Mouse (Mus musculus) hindbrain, embryonic 16.5 days (tissue): ENCODE measurements around the gene Gsg1l. TPM values are rescaled to one million over a fixed set of nuclear protein-coding genes. Genes with fewer than 3 reads are reported as not detected.

Experiments used
- ATAC-seq: fragments of 200-750 bp; cut with Nextera tagmentation; 2 replicates; pipeline ENCODE4 v1.8.0; 2017; ENCODE audit warnings: moderate TSS enrichment, moderate library complexity
- H3K27ac ChIP-seq: fragments of 300-500 bp; sonication (generic); 2 replicates; pipeline ENCODE4 v1.5.1; 2014; ENCODE audit warnings: low read depth, mild to moderate bottlenecking, control low read depth, low read length, moderate library complexity
- H3K27me3 ChIP-seq: fragments of 300-500 bp; sonication (generic); replicated peaks from 2 replicates; pipeline ENCODE4 v1.6.1; 2014; ENCODE audit warnings: low read length; ENCODE audit not compliant: control insufficient read depth, insufficient read depth
- H3K36me3 ChIP-seq: fragments of 300-500 bp; sonication (generic); 2 replicates; pipeline ENCODE4 v1.6.1; 2014; ENCODE audit warnings: mild to moderate bottlenecking, low read length, moderate library complexity, mixed read lengths; ENCODE audit not compliant: control insufficient read depth, insufficient read depth
- H3K4me1 ChIP-seq: fragments of 300-500 bp; sonication (generic); 2 replicates; pipeline ENCODE4 v1.6.1; 2014; ENCODE audit warnings: low read depth, low read length; ENCODE audit not compliant: control insufficient read depth, insufficient read depth
- H3K4me2 ChIP-seq: fragments of 300-500 bp; sonication (generic); 2 replicates; pipeline ENCODE4 v1.6.1; 2014; ENCODE audit warnings: mild to moderate bottlenecking, low read length, control low read depth, moderate library complexity
- H3K4me3 ChIP-seq: fragments of 300-500 bp; sonication (generic); 2 replicates; pipeline ENCODE4 v1.5.1; 2014; ENCODE audit warnings: mild to moderate bottlenecking, low read length, control low read depth, moderate library complexity
- H3K9ac ChIP-seq: fragments of 300-500 bp; sonication (generic); 2 replicates; pipeline ENCODE4 v1.6.1; 2014; ENCODE audit warnings: low read depth, mild to moderate bottlenecking, control low read depth, low read length, moderate library complexity
- H3K9me3 ChIP-seq: fragments of 300-500 bp; sonication (generic); 2 replicates; pipeline ENCODE4 v1.6.1; 2014; ENCODE audit warnings: mild to moderate bottlenecking, low read length, moderate library complexity; ENCODE audit not compliant: control insufficient read depth
- WGBS: fragments of 180-500 bp; shearing (Covaris S2); extraction: QIAGEN DNeasy Blood & Tissue Kit; methylation state at CpG from one replicate; pipeline ENCODE4 v1.1.7; 2014; 5-methylcytosine and 5-hydroxymethylcytosine counted together
- polyA plus RNA-seq: library from polyadenylated mRNA; unstranded; fragments of >200 nt; fragmentation: Nextera tagmentation; extraction: Ambion mirVana; gene quantifications from 2 replicates; pipeline ENCODE4 v1.2.1, GENCODE M21; 2015

The Gsg1l gene
- polyA plus RNA-seq, 1 experiment from 2014 or later: 16.9 TPM

GRCm38 (mm10) chr7:126007132-126007910 lies 74.9 kb downstream of the Gsg1l start:
- WGBS: 49% methylated on average over 10 of the region's 10 CpGs
- no peaks in the 10 kb centered on the region for H3K9me3 ChIP-seq
- H3K27ac ChIP-seq: 0 out of 2 replicates have a peak overlapping the region, but pooled peaks have one; percentile 18
- no peaks in the 10 kb centered on the region for H3K36me3 ChIP-seq
- H3K4me2 ChIP-seq: no peak overlapping the region
- H3K9ac ChIP-seq: no peak overlapping the region
- H3K4me1 ChIP-seq: peaks cover 12% of the 10 kb centered on the region; the same call in 1 of the 2 replicates
- no peak overlapping the region for H3K4me3 ChIP-seq
- no peaks in the 10 kb centered on the region; the same call in 1 of the 2 replicates for H3K27me3 ChIP-seq
- ATAC-seq: no peak

GRCm38 (mm10) chr7:126005274-126005673 lies 76.9 kb downstream of the Gsg1l start:
- Histone ChIP-seq H3K9me3 (no peaks in the 10 kb centered on the region), H3K4me1 (peaks cover 12% of the 10 kb centered on the region; the same call in 1 of the 2 replicates), H3K9ac (no peak overlapping the region), H3K27ac (peak overlapping the region; percentile 16), H3K4me2 (no peak overlapping the region), H3K36me3 (no peaks in the 10 kb centered on the region), H3K4me3 (no peak overlapping the region), H3K27me3 (no peaks in the 10 kb centered on the region; the same call in 1 of the 2 replicates)
- 0 out of 2 replicates have a peak, but pooled peaks have one; percentile 8 for ATAC-seq
- 20% methylated on average over 5 of the region's 5 CpGs for WGBS

GRCm38 (mm10) chr7:126001683-126002082 lies 80.5 kb downstream of the Gsg1l start:
- Histone ChIP-seq H3K4me3 (no peak overlapping the region), H3K9me3 (no peaks in the 10 kb centered on the region), H3K36me3 (no peaks in the 10 kb centered on the region), H3K4me1 (no peaks in the 10 kb centered on the region), H3K27me3 (no peaks in the 10 kb centered on the region; the same call in 1 of the 2 replicates), H3K9ac (no peak overlapping the region), H3K4me2 (no peak overlapping the region), H3K27ac (no peak overlapping the region)
- WGBS: 47% methylated on average over 5 of the region's 5 CpGs
- ATAC-seq: no peak

- Histone ChIP-seq H3K27me3 (no peaks in the 10 kb centered on the region; the same call in 1 of the 2 replicates), H3K27ac (no peak overlapping the region), H3K4me2 (no peak overlapping the region), H3K9ac (no peak overlapping the region), H3K4me1 (no peaks in the 10 kb centered on the region), H3K4me3 (no peak overlapping the region), H3K9me3 (no peaks in the 10 kb centered on the region), H3K36me3 (no peaks in the 10 kb centered on the region)
- ATAC-seq: no peak
- 82% methylated on average over 3 of the region's 3 CpGs for WGBS
Measured at GRCm38 (mm10) chr7:125999921-126000320, 82.3 kb downstream of the Gsg1l start.

- no peaks in the 10 kb centered on the region for H3K36me3 ChIP-seq
- H3K9me3 ChIP-seq: no peaks in the 10 kb centered on the region
Measured at GRCm38 (mm10) chr7:125996151-125996550, 86.1 kb downstream of the Gsg1l start.

GRCm38 (mm10) chr7:125992356-125992891 lies 89.8 kb downstream of the Gsg1l start:
- no peaks in the 10 kb centered on the region for H3K9me3 ChIP-seq
- no peak overlapping the region for H3K9ac ChIP-seq
- H3K27ac ChIP-seq: no peak overlapping the region
- H3K36me3 ChIP-seq: no peaks in the 10 kb centered on the region
- 56% methylated on average over 6 of the region's 6 CpGs for WGBS
- H3K4me2 ChIP-seq: no peak overlapping the region
- 0 out of 2 replicates have a peak, but pooled peaks have one; percentile 18 for ATAC-seq
- H3K4me1 ChIP-seq: peaks cover 10% of the 10 kb centered on the region; the same call in 1 of the 2 replicates
- no peaks in the 10 kb centered on the region for H3K27me3 ChIP-seq
- H3K4me3 ChIP-seq: no peak overlapping the region

More at GRCm38 (mm10) chr7:125996151-125996550, 86.1 kb downstream of the Gsg1l start:
- WGBS: 100% methylated on average over 1 of the region's 1 CpGs
- no peak overlapping the region for H3K4me3 ChIP-seq
- no peaks in the 10 kb centered on the region; the same call in 1 of the 2 replicates for H3K27me3 ChIP-seq
- no peak for ATAC-seq
- H3K4me1 ChIP-seq: peaks cover 7% of the 10 kb centered on the region; the same call in 1 of the 2 replicates
- no peak overlapping the region for H3K4me2 ChIP-seq
- H3K27ac ChIP-seq: no peak overlapping the region
- no peak overlapping the region for H3K9ac ChIP-seq

- no peaks in the 10 kb centered on the region for H3K9me3 ChIP-seq
- H3K36me3 ChIP-seq: no peaks in the 10 kb centered on the region
- peak; percentile 57; the same call in 1 of the 2 replicates for ATAC-seq
- no peaks in the 10 kb centered on the region for H3K27me3 ChIP-seq
- H3K27ac ChIP-seq: 0 out of 2 replicates have a peak overlapping the region, but pooled peaks have one; percentile 1
- peaks cover 10% of the 10 kb centered on the region; the same call in 1 of the 2 replicates for H3K4me1 ChIP-seq
- H3K4me3 ChIP-seq: no peak overlapping the region
- H3K9ac ChIP-seq: no peak overlapping the region
- H3K4me2 ChIP-seq: no peak overlapping the region
- WGBS: 29% methylated on average over 2 of the region's 2 CpGs
Measured at GRCm38 (mm10) chr7:125991846-125992245, 90.4 kb downstream of the Gsg1l start.

- no peak overlapping the region for H3K4me2 ChIP-seq
- H3K27me3 ChIP-seq: no peaks in the 10 kb centered on the region
- H3K9ac ChIP-seq: no peak overlapping the region
- no peak overlapping the region for H3K4me3 ChIP-seq
- H3K9me3 ChIP-seq: no peaks in the 10 kb centered on the region
- ATAC-seq: no peak
- no peak overlapping the region for H3K27ac ChIP-seq
- peaks cover 10% of the 10 kb centered on the region; the same call in 1 of the 2 replicates for H3K4me1 ChIP-seq
- 64% methylated on average over 7 of the region's 7 CpGs for WGBS
- no peaks in the 10 kb centered on the region for H3K36me3 ChIP-seq
Measured at GRCm38 (mm10) chr7:125989969-125990368, 92.2 kb downstream of the Gsg1l start.

- Histone ChIP-seq H3K36me3 (no peaks in the 10 kb centered on the region), H3K4me1 (peaks cover 10% of the 10 kb centered on the region; the same call in 1 of the 2 replicates), H3K9me3 (no peaks in the 10 kb centered on the region), H3K4me2 (no peak overlapping the region), H3K27ac (no peak overlapping the region), H3K9ac (no peak overlapping the region), H3K27me3 (no peaks in the 10 kb centered on the region), H3K4me3 (no peak overlapping the region)
- 33% methylated on average over 4 of the region's 4 CpGs for WGBS
- ATAC-seq: peak; percentile 24; the same call in 1 of the 2 replicates
Measured at GRCm38 (mm10) chr7:125989489-125989888, 92.7 kb downstream of the Gsg1l start.
